Mouse (Mus musculus): ENCODE data around the gene Tet2.

DNA sequence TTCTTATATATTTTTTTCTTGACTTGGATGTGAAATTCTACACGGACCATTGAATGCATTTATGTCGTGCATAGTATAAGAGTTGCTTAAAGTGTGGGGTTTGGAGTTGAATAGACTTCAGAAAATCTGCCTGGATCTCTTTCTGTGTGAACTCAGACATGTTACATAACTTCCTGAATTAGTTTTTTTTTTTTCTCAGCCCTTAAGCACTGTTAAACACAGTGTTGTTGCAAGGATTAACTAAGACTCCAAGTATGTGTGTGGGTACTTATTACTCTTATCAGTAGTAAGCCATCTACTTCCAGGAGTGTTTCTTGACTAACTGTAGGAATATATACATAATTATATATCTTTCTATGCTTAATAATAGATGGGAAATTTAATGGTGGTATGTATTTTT lies 3.7 kb upstream of the Tet2 start:
- TF ChIP-seq CTCF (IDR thresholded peaks at IDR 0.05; ENCODE audit: borderline replicate concordance, insufficient read depth, low read length), result no peak
- no peak for TF ChIP-seq POLR2A (IDR thresholded peaks at IDR 0.05; ENCODE audit: low read depth, low read length)

Measured in embryonic fibroblast, embryonic 13.5 days (primary cell).